Mouse (Mus musculus) cerebellum, adult 11 months (tissue): ENCODE data around the gene Sppl2c.

Source experiments
- DNase-seq: peaks from one replicate; pipeline ENCODE4 v3.0.0; 2022

The Sppl2c gene

GRCm38 (mm10) chr11:104186135-104186836, at the start of gene Sppl2c:
TSS of gene Sppl2c (plus strand) at chr11:104186327.
- DNase-seq, result no peak

- DNase-seq, result peak; percentile 57
Observed at GRCm38 (mm10) chr11:104138976-104139375, 47.2 kb upstream of the Sppl2c start.

- no peak for DNase-seq
Observed at GRCm38 (mm10) chr11:104144930-104145329, 41.2 kb upstream of the Sppl2c start.

- DNase-seq, result peak; percentile 65
Observed at GRCm38 (mm10) chr11:104148787-104149186, 37.3 kb upstream of the Sppl2c start.

GRCm38 (mm10) chr11:104150911-104151310, 35.2 kb upstream of the Sppl2c start:
- DNase-seq, result no peak

- no peak for DNase-seq
Observed at GRCm38 (mm10) chr11:104154332-104154731, 31.8 kb upstream of the Sppl2c start.

- DNase-seq, result peak; percentile 96
Observed at GRCm38 (mm10) chr11:104154820-104155635, 31.1 kb upstream of the Sppl2c start.

GRCm38 (mm10) chr11:104155899-104156298, 30.2 kb upstream of the Sppl2c start:
- DNase-seq, result no peak

GRCm38 (mm10) chr11:104156391-104156790, 29.7 kb upstream of the Sppl2c start:
- peak; percentile 42 for DNase-seq

- peak; percentile 89 for DNase-seq
Observed at GRCm38 (mm10) chr11:104157603-104158259, 28.4 kb upstream of the Sppl2c start.

- DNase-seq, result peak; percentile 43
Observed at GRCm38 (mm10) chr11:104158260-104158907, 27.7 kb upstream of the Sppl2c start.

GRCm38 (mm10) chr11:104159769-104160272, 26.3 kb upstream of the Sppl2c start:
- DNase-seq, result no peak

- DNase-seq, result no peak
Observed at GRCm38 (mm10) chr11:104161153-104161552, 25.0 kb upstream of the Sppl2c start.

GRCm38 (mm10) chr11:104164257-104164656, 21.9 kb upstream of the Sppl2c start:
- DNase-seq, result no peak

GRCm38 (mm10) chr11:104171281-104171781, 14.8 kb upstream of the Sppl2c start:
- DNase-seq, result peak; percentile 84

GRCm38 (mm10) chr11:104178893-104179292, 7.2 kb upstream of the Sppl2c start:
- no peak for DNase-seq

- DNase-seq, result no peak
Observed at GRCm38 (mm10) chr11:104179804-104180203, 6.3 kb upstream of the Sppl2c start.

- no peak for DNase-seq
Observed at GRCm38 (mm10) chr11:104182141-104182540, 4.0 kb upstream of the Sppl2c start.

GRCm38 (mm10) chr11:104186837-104187150, 667 bp downstream of the Sppl2c start:
- DNase-seq, result no peak

GRCm38 (mm10) chr11:104187766-104188165, 1.6 kb downstream of the Sppl2c start:
- no peak for DNase-seq

- DNase-seq, result peak; percentile 92
Observed at GRCm38 (mm10) chr11:104190008-104190407, 3.9 kb downstream of the Sppl2c start.

GRCm38 (mm10) chr11:104195382-104195781, 9.3 kb downstream of the Sppl2c start:
- no peak for DNase-seq

GRCm38 (mm10) chr11:104195791-104196190, 9.7 kb downstream of the Sppl2c start:
- DNase-seq, result peak; percentile 91
